Mouse (Mus musculus) regulatory T cell (primary cell): ENCODE results near the gene Krt7.

Experiments used
- in situ Hi-C: fragments of 300-600 bp; cut with MboI, MseI; formaldehyde crosslinking; loops from one replicate; pipeline ENCODE4 v1.15.1; 2025; ENCODE audit warnings: high pct_unique_total_duplicates

The Krt7 gene

GRCm38 (mm10) chr15:101376776-101377061 is 34.1 kb upstream of the Krt7 start:
- in situ Hi-C loops, result no loop called here

GRCm38 (mm10) chr15:101378646-101379045 is 32.2 kb upstream of the Krt7 start:
- in situ Hi-C loops, result no loop called here

DNA sequence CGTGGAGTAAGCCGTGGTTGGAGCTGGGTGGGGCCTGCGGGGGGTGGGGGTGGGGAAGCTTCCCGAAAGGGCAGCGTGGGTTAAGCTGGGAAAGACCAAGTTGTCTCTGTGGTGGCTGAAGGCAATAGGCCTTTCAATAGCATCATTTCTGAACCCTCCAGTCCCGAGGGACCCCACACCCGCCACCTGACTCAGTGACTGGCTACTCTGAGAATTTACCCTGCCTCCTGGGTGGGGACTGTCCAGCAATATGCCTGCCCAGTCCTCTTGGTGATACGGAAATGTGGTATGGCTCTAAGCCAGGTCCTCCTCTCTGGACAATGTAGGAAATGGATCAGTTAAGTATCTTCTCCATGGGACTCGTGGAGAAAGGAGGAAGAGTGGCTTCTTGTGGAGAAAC is 29.1 kb upstream of the Krt7 start:
- in situ Hi-C loops, result no loop called here

- in situ Hi-C loops, result no loop called here
Measured at GRCm38 (mm10) chr15:101382811-101383210, 28.0 kb upstream of the Krt7 start.

DNA sequence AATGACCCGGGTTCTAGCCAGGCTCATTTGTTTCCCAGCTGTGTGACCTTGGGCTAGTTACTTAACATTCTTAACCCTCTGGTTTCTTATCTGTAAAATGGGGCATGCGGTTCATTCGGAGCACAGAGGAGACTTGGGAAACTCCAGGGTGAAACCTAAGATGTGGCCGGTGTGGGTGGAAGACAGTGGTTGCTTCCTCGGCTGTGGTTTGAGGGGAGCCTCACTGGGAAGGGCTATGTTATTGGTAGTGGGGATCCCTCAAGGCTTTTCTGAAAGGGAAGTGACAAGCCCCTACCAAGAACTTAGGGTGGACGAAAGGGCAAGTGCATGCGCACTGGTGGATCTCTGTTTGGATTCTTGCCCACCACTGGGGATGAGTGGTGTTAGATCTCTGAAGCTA is 26.2 kb upstream of the Krt7 start:
- in situ Hi-C loops, result no loop called here

DNA sequence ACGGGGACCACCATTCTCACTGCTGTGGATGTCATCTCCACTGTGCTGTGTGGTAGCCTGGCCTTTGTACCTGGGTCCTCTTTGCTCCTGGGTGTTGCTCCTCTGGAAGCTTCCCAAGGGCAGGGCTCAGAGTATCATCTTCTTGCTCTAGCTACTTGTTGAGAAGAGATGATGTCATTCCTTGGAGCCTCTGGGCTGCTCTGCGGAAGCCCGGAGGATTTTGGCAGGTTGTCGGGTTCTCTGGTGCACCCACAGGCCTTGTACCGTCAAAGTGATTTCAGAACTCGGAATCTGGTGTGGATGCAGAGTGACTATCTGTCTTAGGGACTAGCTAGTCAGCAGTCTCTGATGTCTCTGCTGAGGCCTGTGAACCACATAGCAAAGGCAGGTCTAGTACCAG is 25.8 kb upstream of the Krt7 start:
- in situ Hi-C loops, result no loop called here

DNA sequence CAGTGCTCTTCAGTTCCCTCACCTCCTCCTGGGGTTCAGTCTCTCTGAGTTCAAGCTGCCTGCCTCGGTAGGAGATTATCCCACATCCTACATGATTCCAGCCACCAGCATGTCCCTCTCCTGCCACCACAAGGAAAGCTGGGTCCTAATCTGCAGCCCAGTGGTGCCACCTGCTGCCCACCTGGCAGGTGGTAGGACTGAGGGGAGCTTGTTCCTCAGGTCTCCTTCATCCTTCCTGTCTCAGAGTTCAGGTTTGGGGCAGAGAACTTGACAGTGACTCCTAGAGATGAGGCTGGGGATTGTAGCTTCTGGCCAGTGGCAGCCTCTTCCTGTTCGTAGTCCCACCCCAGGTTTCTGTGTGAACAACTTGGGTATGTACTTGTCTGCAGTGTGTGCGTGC is 23.7 kb upstream of the Krt7 start:
- in situ Hi-C loops, result no loop called here

DNA sequence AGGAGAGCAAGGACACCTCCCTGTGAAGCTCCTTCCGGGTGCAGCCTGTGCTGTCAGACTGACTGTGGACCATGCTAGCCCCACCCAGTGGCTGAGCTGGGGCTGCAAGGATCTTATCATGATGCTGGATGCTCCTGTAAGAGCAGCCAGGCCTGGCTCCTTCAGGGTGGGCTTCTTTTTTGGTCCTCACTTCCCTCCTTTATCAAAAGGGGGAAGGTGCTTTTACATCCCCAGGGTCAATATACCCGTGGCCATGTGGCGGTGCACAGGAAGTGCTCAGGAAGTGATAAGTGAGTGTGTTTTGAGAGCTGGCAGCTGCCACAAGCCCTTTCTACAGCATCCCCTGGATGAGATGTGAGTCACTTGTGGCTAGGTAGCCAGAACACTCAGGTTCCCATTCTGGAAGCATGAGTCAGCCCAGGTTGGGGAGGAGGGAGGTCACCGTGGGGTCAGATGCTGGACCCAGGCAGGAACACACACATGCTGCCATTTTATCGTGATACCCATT is 22.8 kb upstream of the Krt7 start:
- in situ Hi-C loops, result no loop called here

DNA sequence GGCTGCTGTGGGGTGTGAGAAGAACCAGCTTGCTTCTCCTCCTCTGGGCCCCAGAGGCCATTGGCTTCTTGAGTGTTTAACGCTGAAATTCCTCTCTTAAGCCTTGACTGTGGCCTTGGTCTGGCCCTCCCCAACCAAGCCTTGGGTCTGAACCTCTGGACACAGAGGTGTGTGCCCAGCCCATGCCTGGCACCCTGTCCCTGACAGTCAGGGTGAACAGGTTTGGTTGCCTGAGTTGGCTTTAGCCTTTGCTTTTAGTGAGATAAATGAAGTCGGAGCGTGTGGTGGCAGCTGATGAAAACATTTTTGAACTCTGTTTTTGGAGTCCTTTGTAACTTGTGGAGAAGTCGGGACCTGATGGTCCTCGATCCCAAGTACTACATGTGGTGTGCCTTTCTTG is 20.6 kb upstream of the Krt7 start:
- in situ Hi-C loops, result no loop called here

GRCm38 (mm10) chr15:101392251-101392650 is 18.6 kb upstream of the Krt7 start:
- in situ Hi-C loops, result no loop called here

GRCm38 (mm10) chr15:101394908-101395307 is 15.9 kb upstream of the Krt7 start:
- in situ Hi-C loops, result no loop called here

DNA sequence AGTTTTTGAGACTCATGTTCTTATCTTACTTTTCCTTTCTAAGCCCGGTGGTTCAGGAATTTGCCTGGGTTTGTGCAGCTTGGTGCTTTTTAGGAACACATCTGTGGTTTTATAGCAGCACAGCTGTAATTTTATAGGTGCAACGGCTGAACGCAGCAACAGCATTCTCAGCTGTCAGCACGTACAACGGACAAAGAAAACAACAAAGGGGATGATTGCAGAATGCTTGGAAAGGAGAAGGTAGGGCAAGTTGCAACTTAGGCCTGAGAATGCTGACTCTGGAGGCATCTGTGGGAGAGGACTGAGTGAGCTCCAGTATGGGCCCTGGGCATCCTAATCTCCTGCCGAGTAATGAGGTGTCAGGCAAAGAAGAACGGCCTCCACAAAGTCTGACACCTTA is 14.4 kb upstream of the Krt7 start:
- in situ Hi-C loops, result no loop called here

- in situ Hi-C loops, result no loop called here
Measured at GRCm38 (mm10) chr15:101396921-101397320, 13.9 kb upstream of the Krt7 start.

DNA sequence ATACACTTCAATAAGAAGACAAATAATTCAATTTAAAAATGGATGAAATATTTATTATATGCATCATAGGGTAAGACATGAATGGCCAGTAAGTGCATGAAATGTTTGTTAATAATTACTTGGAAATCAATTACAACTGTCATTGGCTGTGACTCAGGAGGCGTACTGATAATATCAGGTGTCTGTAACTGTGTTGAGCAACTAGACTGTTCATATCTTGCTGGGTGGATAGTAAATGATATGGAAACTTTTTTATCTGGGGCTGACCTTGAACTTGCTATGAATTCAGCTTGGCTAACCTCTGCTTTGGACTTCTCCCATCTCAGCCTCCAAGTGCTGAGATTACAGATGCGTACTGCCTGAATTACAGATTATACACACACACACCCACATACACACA is 13.2 kb upstream of the Krt7 start:
- in situ Hi-C loops, result no loop called here

GRCm38 (mm10) chr15:101398269-101398668 is 12.6 kb upstream of the Krt7 start:
- in situ Hi-C loops, result no loop called here

GRCm38 (mm10) chr15:101412188-101412587 is 1.3 kb downstream of the Krt7 start:
- in situ Hi-C loops, result no loop called here

DNA sequence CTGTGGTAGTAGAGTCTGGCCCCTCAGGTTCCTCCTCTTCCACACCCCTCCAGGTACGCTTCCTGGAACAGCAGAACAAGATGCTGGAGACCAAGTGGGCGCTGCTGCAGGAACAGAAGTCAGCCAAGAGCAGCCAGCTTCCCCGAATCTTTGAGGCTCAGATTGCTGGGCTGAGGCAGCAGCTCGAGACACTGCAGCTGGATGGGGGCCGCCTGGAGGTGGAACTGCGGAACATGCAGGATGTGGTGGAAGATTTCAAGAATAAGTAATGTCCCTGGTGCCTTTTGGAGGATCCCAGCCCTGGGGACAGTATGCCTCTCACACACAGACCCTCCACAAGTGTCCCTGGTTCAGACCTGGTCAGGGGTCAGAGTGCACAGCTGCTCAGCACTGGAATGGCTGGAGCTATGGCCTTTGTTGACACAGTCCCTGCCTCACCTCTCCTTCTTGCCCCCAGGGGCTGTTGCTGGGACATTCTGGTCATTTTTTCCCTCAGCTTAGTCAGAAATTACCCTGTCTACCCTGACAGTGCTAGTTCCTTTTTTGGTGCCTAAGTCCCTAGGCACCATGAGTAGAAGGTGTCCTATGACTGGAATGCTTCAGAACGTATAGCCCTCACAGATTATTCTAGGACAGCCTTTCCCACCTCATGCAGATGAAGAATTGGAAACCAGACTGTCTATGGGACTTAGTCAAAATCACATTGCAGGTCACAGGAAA is 3.2 kb downstream of the Krt7 start:
- in situ Hi-C loops, result no loop called here

DNA sequence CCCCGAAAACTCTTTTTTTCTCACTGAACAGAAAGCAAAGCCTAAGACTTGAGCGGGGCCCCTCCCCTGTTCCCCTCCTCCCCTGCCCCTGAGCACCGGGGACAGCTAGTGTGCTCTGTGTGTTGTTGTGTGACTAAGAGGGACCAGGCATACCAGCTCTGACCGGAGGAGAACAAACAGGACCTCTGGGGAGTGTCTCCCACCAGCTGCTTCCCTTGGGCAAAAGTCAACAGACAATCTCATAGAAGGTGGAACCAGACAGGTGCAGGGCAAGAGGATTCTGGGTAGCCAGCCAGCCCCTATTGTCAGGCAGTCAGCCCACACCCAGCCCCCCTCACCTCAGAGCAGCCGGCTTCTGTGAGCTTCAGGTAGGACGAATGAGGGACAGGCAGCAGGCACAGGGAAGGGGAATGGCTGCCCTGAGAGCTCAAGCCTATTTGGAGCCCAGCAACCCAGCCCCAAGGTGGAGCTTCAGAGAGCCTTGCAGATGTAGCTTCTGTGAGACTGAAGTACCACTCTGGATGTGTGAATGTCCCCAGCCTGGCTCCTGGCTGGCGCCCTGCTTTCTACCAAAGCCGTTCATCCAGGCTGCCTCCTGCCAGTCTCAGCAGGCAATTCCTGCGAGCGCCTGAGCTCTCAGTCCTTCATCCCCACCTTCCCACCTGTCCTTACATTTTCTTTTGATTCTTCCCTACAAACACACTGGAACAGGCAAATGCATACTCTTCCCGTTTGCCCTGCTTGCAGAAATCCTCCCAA is 4.1 kb downstream of the Krt7 start:
- in situ Hi-C loops, result no loop called here

DNA sequence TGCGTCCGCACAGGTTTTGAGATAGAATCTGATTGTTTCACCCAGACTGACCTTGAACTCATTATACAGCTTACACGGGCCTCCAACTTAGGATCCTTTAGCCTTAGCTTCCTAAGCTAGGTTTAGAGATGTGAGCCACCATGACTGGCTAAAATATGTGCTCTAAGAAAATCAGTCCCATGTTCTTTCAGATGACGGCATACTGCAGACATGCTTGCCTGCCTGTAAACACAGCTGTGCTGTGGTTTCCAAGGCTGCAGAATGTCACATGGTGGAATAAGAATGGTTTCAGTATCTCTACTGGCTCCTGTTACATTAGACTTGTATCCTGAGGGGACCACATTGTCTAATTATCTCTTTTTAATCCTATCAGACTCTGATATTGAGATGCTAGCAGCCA is 8.1 kb downstream of the Krt7 start:
- in situ Hi-C loops, result no loop called here

GRCm38 (mm10) chr15:101420903-101421302 is 10.1 kb downstream of the Krt7 start:
- in situ Hi-C loops, result no loop called here

DNA sequence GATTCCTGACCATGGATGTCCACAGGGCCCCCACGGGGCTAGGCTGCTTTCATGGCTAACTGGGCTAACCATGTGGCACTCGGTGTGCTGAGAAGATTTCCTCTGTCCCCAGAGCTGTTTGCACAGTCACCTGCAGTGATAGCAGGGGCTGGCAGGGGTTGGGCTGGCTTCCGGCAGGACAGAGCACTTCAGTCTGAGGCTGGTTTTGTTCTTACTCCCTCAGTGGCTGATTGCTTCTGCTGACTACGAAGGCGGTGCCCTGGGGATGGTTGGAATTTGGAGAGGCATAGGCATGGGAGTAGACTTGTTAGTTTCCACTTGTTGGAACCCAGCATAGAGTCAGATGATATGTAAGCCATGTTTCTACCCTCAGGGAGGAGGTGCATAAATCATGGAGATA is 14.1 kb downstream of the Krt7 start:
- in situ Hi-C loops, result no loop called here

GRCm38 (mm10) chr15:101436611-101437010 is 25.8 kb downstream of the Krt7 start:
- in situ Hi-C loops, result no loop called here

- in situ Hi-C loops, result no loop called here
Measured at GRCm38 (mm10) chr15:101438555-101438954, 27.7 kb downstream of the Krt7 start, which contains the start of gene Krt87. Gene Krt87, minus strand, starts transcription at chr15:101438804.
